Mouse (Mus musculus): ENCODE measurements around the gene Wnk3.

DNA sequence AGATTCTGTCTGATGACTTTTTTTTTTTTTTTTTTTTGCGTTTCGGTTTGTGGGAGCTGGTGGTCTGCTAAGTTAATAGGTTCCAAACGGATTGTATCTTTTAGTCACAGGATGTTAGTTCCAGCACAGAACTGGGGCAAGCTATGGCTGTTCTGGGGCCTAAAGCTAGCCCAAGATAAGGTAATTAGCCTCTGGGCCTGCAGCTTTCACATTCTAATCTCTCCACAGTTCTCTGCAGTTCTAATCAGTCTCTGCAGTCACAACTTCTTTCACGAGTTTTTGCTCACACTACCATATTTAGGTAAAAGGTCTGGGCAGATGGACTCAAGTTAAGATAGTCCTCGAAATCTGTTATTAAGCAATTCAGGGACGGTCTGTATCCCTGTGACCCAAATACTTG, 39.5 kb upstream of the Wnk3 start:
- TF ChIP-seq POLR2A (IDR thresholded peaks at IDR 0.05; ENCODE audit: borderline replicate concordance, insufficient read depth, low read length) = no peak
- TF ChIP-seq CTCF (IDR thresholded peaks at IDR 0.05; ENCODE audit: borderline replicate concordance, insufficient read depth, low read depth, low read length) = no peak

Data from cerebellum, adult 2 months (tissue).